Mouse (Mus musculus): ENCODE measurements at regions not wholly inside any gene's neighbourhood (a gene's known extent, or its start where the extent isn't known, plus 50 kb on each side); places are given as distances from the start of the nearest gene placed in this dataset.

DNA sequence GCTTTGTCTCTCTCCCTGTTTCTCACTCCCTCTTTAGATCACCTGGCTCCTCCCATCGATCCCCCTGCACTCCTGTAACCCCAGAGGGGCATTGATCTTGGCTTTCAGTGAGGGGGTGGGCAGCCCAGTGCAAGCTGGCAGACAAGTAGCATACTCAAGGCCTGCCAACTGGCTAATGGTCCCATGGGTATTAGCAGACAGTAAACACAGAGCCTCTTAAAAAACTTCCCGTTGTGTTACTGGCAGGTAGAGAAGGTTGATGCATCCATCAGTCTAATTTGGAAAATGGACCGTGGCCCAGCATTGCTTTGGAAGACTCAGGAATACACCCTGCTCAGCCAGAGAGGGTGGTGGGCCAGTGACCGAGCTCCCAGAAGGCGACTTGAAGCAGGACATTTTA, 145.0 kb downstream of the 9530068E07Rik start:
- DNase-seq (ENCODE audit: low read depth, low spot score): no peak

DNA sequence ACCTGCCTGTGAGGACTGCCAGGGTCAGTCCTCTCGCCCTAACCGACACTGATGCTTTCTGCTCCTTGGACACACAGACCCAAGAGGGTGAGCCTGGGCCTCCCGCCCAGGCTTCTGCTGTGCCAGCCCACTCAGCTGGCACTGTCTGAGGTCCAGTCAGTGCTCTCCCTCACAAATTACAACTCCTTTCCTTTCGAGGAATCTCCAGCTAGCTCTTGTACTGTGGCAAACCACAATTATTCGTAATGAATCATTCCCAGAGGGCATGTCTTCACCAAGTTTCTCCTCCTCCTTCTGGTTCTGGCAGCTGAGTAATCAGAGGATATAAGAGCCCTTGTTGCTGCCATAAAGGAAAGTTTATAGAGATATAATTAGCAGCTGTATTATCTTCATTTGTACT, 155.2 kb downstream of the 9530068E07Rik start:
- DNase-seq (ENCODE audit: low read depth, low spot score): peak; percentile 71

DNA sequence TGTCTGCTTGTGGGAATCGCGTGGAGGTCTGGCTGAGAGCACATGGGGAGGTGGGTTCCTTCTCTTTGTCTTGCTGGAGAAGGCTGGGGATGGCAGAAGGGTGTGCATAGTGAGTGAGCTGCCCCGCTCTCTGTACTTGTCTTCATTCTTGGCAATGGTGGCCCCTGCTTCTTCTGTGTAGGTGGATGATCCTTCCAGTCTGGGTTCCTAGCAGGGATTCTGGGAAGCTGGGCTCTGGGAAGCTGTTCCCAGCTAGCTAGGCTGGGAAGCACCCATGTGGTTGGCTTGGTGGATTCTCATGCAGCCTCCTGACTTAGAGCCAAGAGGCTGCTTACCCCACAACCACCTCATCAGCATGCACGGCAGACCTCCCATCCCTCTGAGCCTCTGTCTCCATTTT, 156.6 kb downstream of the 9530068E07Rik start:
- peak; percentile 37 for DNase-seq (ENCODE audit: low read depth, low spot score)

DNA sequence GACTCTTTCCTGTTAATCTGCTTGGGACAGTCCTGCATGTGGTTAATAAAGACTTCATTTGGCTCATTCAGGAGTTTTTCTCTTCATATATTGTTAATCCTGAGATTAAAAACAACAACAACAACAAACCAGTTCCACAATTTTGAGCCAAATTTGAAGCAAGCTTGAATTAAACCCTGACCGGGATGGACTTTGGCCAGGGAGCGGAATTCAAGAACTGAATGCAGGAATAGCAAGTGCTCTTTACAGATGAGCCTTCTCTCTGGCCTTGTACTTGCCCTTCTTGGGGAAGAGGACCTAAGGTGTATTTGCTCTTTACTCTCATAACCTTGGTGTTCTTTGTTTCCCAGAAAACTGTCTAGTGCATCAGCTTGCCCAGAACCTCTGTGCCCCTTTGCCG, 161.6 kb downstream of the 9530068E07Rik start:
- DNase-seq (ENCODE audit: low read depth, low spot score): no peak

DNA sequence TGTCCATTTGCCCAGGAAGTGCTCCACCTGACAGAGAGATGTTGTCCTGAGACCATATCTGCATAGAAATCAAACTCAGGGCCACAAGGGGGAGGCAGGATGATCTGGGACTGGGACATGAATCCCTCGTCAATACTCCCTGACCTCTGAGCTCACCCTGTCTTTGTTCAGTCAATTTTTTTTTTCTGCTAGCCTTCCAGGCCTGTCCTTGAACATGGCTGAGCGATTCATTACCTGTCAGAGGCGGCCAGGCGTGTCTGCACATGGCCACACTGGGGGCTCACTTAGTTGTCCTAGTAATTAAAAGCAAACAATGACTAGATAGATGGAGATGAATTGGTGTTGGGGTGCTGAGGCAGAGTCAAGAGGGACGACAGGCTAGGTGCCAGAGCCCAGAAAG, 162.6 kb downstream of the 9530068E07Rik start:
- DNase-seq (ENCODE audit: low read depth, low spot score): no peak

DNA sequence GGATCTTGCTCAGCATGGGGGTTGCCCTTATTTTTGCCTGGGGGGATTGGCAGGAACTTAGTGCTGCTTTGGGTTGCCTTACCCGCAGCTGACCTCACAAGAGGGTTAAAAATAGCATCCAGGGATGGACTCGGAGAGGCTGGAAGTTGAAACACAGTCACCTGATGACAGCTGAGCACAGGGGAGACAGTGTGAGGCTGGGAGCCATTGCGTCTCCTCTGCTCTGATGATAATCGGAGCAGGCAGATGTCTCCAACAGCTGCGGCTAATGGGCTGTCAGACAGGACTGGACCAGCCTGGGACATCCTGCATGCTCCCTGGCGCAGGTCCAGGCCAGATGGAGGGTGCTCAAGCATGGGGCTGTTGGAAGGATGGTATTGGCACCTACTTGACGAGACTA, 165.1 kb downstream of the 9530068E07Rik start:
- DNase-seq (ENCODE audit: low read depth, low spot score): no peak

DNA sequence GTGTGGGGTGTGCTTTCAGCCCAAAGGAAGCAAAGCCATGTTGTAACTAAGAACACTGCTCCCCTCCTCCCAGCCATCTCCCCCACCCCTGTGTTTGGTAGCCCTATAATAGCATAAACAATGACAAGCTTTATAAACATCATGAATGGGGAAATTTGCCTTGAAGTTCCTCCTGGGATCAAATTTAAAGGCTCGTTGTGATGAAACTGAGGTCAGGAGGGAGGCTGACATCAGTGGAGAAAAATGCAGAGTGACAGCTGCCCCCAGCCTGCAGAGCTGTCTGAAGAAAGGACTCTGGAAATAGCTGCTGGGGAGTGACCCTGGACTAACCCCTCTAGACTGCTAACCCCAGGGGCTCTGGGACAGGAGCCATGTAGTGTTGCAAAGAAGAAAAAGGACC, 169.2 kb downstream of the 9530068E07Rik start:
- no peak for DNase-seq (ENCODE audit: low read depth, low spot score)

DNA sequence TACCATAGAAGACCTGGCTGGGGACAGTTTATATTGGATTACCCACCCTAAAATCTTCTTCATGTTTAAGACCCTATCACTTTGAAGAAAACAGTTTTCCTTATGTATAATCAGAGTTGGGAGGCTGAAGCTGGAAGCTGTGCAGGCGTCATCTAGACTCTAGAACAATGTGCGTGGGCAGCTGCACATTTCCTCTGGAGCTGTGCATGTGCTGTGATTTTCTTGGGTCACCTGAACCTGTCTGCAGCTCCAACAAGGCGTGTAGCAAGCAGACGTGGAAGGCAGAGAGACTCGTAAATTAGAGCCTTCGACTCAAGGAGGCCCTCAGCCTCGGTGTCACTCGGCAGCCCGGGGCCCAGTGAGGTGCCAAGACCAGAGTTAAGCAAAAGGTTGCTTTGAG, 169.8 kb downstream of the 9530068E07Rik start:
- DNase-seq (ENCODE audit: low read depth, low spot score): peak; percentile 74

DNA sequence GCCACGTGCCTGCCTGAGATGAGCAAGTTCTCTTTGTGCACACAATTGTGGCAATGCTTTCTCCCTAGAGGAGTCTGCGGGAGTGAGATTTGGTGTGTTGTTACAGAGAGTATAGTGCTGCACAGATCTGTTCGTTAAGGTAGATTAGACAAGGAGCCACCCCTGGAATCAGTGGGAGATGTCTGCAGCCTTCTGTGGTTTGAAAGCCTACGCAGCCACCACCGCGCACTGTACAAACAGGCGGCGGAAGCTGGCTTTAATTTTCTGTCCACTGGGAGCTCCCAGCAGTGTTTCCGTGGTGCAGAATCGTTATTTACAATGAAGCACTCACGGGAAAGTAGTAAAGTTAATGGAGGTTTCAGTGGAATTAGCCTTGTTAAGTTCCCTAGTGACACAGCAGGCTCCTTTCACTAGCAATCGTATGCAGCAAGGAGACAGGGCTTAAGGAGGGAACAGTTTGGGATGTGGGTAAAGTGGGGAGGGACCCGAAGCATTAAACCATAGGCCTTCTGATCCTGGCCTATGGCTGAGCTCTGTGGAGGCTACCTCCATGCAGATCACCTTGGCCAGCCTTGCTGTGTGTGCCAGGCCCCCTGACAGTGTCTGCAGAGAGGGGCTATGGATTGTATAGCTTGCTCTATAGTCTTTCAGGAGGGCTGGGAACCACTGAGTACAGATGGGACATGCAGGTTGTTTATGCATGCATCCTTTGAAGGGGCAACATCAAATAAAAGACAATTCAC, 171.9 kb downstream of the 9530068E07Rik start:
- DNase-seq (ENCODE audit: low read depth, low spot score): peak; percentile 54

DNA sequence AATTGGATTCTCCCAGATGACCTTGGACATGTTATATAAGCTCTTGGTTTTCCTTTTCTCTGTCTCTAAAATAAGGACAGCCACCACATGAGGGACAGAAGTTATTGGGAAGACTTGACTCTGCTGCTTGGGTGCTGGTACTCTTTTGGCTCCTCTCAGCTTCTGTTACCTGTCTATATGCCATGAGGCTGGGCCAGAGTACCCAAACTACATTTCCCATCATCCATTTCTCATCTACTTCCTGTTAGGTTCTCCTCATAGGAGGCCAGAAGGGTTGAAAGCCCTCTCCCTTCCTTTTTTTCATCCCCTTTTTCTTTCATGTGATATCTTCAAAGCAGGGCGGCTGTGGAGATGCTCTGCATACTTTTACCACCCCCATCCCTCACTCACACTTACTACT, 172.6 kb downstream of the 9530068E07Rik start:
- DNase-seq (ENCODE audit: low read depth, low spot score): peak; percentile 58

DNA sequence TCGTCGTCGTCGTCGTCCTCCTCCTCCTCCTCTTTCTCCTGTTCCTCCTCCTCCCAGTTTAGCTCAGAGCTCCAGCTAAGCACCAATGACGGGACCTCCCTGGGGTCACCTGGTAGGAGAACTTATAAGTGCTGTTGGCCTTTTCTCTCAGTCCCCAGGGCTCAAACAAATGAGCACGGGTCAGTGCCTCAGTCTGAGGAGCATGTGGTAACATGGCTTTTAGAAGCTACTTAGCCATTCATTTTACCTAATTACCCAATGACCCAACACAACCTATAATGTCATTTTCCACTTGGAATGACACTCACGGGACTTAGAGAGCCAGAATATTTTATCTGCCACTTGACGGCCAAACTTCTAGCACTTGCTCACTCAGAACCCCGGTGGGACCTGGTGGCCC, 173.5 kb downstream of the 9530068E07Rik start:
- no peak for DNase-seq (ENCODE audit: low read depth, low spot score)

DNA sequence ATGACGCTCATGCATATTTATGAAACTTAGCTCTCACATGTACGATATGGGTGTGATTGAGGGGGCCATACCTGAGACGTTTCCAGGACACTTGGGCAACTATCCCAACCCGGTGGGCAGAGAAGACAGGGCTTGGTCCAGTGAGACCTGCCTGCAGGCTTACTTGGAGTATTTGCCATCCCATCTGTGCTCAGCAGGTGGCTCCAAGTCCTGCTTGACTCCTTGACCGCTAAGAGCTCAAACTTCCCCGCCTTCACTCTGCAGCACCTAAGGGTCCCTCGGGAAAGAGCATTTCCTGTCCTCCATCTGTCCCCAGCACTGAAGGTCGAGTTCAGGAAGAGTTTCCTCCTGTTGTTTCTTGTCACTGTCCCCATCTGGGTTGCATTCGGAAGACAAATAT, 182.2 kb downstream of the 9530068E07Rik start:
- DNase-seq (ENCODE audit: low read depth, low spot score): no peak

DNA sequence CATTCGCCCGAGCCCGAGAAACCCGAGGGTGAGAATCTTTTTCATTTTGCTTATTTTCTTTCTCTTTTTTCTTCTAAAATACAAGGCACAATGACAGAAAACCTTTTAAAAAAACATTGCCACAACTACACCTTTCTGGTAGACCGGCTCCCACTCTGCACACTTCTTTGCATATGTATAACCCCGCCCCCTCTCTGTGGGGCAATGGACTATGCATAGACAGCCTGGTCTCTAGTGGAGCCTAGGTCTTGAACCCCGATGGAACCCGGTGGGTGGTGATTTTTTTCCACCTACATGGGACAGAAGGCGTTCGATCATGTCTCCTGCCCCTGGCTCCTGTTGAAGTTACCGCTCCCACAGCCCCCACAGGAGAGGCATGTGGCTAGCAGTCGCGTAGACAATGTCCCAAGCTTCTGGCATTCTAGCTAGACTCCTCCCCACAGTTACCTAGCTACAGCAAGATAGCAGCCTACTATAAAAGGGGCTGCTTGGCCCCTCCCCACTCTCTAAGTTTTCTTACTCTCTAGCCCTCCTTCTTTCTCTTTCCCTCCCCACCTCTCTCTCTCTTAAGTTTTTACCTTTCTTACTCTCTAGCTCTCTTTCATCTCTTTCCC, 183.6 kb downstream of the 9530068E07Rik start:
- DNase-seq (ENCODE audit: low read depth, low spot score): no peak

DNA sequence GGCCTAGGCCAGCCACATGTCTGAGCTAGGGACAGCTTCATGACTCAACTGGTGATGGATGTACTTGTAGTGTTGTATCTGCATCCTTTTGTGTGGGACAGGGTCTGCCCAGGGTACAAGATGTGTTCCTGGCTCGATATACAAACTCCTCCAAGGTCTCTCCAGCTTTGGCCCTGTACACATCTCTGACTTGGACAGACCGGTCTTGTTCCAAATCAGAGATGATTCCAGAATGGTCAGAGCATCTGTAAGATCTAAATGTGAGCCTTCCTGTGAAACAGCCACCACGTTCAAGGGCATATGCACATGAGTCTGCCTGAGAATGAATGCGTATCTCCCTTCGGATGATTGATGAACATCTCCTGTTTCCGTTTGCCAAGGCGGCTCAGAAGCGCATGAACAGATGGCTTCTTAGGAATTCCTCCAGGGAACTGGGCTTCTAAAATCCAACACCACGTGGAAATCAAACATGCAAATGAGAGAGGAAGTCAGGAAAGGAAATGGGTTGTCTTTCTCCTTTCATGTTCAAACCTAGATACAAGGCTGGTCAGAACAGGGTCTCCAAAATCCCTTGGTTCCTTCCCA, 172.7 kb upstream of the Fstl4 start:
- DNase-seq (ENCODE audit: low read depth, low spot score): peak; percentile 60

DNA sequence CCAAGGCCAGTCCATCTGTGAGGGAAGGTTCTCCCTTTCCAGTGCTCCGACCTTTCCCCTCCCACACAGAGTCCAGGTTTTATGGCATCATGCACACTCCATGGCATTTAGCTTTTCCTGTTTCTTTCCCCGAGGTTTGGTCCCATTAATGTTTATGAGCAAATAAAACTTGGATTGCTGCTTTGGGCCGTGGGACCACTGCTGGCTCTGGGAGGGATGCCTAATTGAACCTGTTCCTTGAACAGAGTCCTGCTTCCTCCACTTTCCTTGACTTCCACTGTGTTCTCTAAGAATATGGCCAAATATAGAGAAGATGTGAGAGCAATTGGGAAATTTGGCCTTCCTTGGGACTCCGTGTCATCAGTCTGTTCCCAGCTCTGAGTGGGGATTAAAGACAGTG, 170.3 kb upstream of the Fstl4 start:
- no peak for DNase-seq (ENCODE audit: low read depth, low spot score)

DNA sequence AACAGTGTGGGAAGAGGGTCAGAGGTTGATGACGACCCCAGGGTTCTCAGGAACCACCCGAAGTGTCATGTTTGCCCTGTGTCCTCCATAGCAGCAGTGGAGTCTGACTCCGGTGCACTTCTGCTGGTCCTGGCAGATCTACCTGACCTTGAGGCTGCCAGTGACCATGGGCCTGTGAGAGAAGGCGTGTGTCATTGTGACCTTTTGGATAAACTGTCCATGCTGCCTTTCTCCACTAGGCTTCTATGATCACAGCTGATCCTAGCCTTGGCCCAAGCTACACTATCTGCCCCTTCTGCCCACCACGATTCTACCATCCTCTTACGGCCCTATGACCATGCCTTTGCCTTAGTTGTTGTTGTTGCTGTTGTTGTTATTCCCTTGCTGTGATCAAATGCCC, 163.2 kb upstream of the Fstl4 start:
- no peak for DNase-seq (ENCODE audit: low read depth, low spot score)

DNA sequence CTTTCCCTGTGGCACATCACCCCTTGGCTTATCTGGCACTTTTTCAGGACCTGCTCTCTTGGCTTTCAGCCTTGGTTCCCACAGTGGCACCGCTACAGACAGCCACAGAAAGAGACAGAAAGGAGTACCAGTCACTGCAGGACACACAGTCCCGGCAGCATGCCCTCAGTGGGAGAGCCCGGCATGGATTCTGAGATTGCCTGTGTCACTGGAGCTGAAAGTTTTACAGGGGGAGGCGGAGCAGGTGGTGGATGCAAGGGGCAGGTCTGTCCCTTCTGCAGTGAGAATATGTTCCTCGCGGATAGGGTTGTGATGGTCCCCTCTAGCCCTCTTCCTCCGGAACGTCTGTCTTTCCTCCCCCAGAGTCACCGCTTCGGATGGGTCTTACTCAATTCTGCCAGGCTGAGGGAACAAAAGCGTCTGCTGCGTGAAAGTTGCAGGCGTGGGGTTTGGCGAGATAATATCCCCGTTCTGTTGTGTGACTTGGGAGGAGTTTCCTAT, 162.3 kb upstream of the Fstl4 start:
- DNase-seq (ENCODE audit: low read depth, low spot score): peak; percentile 81

DNA sequence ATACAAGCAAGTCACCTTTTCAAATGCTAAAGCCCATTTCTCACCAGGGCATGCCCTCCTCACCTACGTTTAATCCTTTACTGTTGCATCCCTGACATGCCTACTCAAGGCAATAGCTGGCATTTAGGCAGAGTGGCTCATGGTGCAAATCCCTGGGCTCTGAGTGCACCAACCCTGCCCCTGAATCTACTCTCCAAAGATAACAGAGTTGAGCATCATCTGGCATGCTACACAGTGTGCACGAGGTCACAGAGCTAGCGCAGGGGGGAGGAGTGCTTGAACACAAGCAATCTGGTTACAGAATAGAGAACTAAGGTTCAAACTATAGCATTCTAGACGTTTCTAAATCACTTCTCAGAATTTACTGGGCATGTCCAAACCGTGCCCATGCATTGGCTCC, 161.6 kb upstream of the Fstl4 start:
- no peak for DNase-seq (ENCODE audit: low read depth, low spot score)

DNA sequence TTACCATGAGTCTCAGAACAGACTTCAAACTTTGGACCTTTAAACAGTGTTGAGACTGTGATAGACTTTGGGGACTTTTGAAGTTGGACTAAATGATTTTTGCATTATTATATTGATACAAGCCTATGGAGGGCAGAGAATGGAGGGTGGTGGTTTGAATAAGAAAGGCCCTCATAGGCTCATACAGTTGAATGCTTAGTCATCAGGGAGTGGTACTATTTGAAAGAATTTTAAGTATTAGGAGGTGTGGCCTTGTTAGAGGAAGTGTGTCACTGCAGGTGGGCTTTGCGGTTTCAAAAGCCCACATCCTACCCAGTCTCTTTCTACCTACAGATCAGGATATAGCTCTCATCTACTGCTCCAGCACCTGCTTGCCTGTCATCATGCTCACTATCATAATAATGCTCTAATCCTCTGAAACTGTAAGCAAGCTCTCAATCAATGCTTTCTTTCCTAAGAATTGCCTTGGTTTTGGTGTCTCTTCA, 153.7 kb upstream of the Fstl4 start:
- no peak for DNase-seq (ENCODE audit: low read depth, low spot score)

DNA sequence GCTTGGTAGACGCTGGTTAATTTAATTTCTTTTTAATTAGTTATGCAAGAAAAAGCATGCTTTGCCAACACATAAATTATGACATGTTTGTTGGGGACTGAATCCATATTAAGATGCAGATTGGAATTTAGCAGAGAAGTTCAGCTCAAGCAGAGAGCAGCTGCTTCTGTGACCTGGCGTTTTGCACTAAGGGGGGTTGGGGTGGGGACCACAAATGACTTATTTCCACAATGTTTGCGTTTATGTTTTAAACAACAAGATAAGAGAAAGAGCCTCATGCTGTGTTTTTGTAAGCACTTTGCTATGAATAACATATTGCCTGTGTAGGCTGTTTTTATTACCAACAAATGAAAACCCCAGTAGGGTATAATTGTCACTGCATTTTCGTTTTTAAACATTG, 148.8 kb upstream of the Fstl4 start:
- no peak for DNase-seq (ENCODE audit: low read depth, low spot score)

DNA sequence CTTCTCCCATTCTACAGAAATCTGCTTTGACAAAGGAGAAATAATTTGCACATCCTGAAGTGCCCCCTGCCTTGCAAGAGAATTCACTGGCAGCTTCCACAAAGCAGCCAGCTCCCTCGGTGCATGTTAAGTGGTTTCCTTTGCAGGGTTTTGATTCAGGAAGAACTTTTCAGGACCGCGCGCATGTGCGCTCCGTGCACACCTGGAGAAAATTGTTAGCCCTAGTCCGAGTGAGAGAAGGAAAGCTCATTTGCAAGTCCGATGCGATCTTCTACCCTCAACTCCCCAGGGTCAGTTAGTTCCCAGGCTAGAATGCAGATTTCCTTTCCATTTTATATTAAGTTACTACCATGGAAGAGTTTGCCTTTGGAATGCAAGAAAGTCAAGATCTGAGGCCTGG, 145.8 kb upstream of the Fstl4 start:
- no peak for DNase-seq (ENCODE audit: low read depth, low spot score)

DNA sequence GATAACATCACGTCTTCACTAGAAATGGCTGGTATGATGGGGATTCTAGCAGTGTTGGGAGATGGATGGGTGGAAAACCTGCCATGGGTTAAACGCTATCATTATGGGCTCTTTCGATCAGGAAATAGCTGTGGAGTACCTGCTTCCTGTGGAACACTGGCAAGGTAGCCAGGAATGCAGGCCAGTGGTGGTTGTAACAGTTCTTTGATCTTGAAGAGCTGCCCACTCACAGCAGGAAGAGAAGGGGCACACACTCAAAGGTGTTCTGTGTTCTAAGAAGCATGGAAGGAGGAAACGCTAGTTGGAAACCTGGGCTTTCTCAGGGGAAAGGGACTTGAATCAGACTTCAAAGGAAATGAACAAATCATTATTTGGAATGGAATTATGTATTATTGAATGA, 141.6 kb upstream of the Fstl4 start:
- no peak for DNase-seq (ENCODE audit: low read depth, low spot score)

DNA sequence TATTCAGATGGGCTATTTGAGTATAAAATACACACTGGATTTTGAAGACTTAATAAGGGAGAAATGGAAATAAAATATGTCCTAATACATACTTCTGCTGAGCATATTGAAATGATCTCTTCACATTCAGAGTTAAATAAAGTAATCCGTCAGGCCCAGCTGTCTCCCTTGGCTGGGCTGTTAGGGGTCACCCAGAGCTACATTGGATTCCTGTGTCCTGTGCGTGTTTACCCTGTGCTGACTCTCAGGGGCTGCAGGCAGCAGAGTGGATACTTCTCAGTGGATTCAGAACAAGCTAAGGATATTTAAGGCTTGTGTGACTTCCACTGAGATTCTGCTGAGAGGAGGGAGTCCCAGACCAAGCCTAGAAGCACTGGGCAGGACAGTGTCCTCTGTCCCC, 135.6 kb upstream of the Fstl4 start:
- no peak for DNase-seq (ENCODE audit: low read depth, low spot score)

All from brain, adult 2 months (tissue).